Mouse (Mus musculus): ENCODE measurements around the gene Sft2d1. TPM values are rescaled to one million over a fixed set of nuclear protein-coding genes. Genes with fewer than 3 reads are reported as not detected.
"Not testable (repeated sequence)": the region's sequence is repeated elsewhere in the genome, so short reads cannot be mapped to it uniquely, and the experiment has no call there.

Sft2d1 gene
- polyA plus RNA-seq, 1 experiment from 2014 or later = 67.3 TPM

- Histone ChIP-seq H3K27ac (ENCODE audit: low read depth, low read length) (no peak overlapping the region), H3K4me1 (ENCODE audit: control insufficient read depth, insufficient read depth, low read length) (peaks cover 10% of the 10 kb centered on the region), H3K36me3 (ENCODE audit: control insufficient read depth, insufficient read depth, low read length) (no peaks in the 10 kb centered on the region), H3K27me3 (ENCODE audit: control insufficient read depth, insufficient read depth, low read length) (no peaks in the 10 kb centered on the region), H3K9ac (ENCODE audit: low read length) (no peak overlapping the region), H3K4me3 (ENCODE audit: low read depth, low read length) (no peak overlapping the region), H3K4me2 (ENCODE audit: low read depth) (no peak overlapping the region), H3K9me3 (ENCODE audit: control insufficient read depth, low read length) (no peaks in the 10 kb centered on the region)
- DNase-seq (ENCODE audit: low spot score) = no peak
- WGBS = 89% methylated on average over 3 of the region's 3 CpGs
- ATAC-seq (ENCODE audit: insufficient read depth, low FRiP score, low TSS enrichment) = no peak
Measured at GRCm38 (mm10) chr17:8313976-8314375, 3.1 kb downstream of the Sft2d1 start.

- DNase-seq (ENCODE audit: low spot score) = no peak
- Histone ChIP-seq H3K27ac (ENCODE audit: low read depth, low read length) (no peak overlapping the region), H3K4me3 (ENCODE audit: low read depth, low read length) (no peak overlapping the region), H3K9me3 (ENCODE audit: control insufficient read depth, low read length) (no peaks in the 10 kb centered on the region), H3K9ac (ENCODE audit: low read length) (no peak overlapping the region), H3K4me2 (ENCODE audit: low read depth) (no peak overlapping the region), H3K4me1 (ENCODE audit: control insufficient read depth, insufficient read depth, low read length) (peaks cover 10% of the 10 kb centered on the region), H3K27me3 (ENCODE audit: control insufficient read depth, insufficient read depth, low read length) (no peaks in the 10 kb centered on the region), H3K36me3 (ENCODE audit: control insufficient read depth, insufficient read depth, low read length) (no peaks in the 10 kb centered on the region)
- 78% methylated on average over 1 of the region's 1 CpGs for WGBS
- no peak for ATAC-seq (ENCODE audit: insufficient read depth, low FRiP score, low TSS enrichment)
Measured at GRCm38 (mm10) chr17:8316251-8316650, 5.3 kb downstream of the Sft2d1 start.

- ATAC-seq (ENCODE audit: insufficient read depth, low FRiP score, low TSS enrichment); H3K27me3 ChIP-seq (ENCODE audit: control insufficient read depth, insufficient read depth, low read length); H3K4me3 ChIP-seq (ENCODE audit: low read depth, low read length); H3K4me2 ChIP-seq (ENCODE audit: low read depth); H3K9ac ChIP-seq (ENCODE audit: low read length); H3K4me1 ChIP-seq (ENCODE audit: control insufficient read depth, insufficient read depth, low read length); H3K27ac ChIP-seq (ENCODE audit: low read depth, low read length); H3K9me3 ChIP-seq (ENCODE audit: control insufficient read depth, low read length); DNase-seq (ENCODE audit: low spot score); H3K36me3 ChIP-seq (ENCODE audit: control insufficient read depth, insufficient read depth, low read length): not testable (repeated sequence)
- 88% methylated on average over 10 of the region's 11 CpGs for WGBS
Measured at GRCm38 (mm10) chr17:8326877-8327276, 16.0 kb downstream of the Sft2d1 start.

- DNase-seq (ENCODE audit: low spot score) = no peak
- WGBS = 65% methylated on average over 7 of the region's 7 CpGs
- no peak overlapping the region for H3K27ac ChIP-seq (ENCODE audit: low read depth, low read length)
Measured at GRCm38 (mm10) chr17:8328511-8329174, 17.7 kb downstream of the Sft2d1 start.

GRCm38 (mm10) chr17:8330602-8331001 is 19.7 kb downstream of the Sft2d1 start:
- ATAC-seq (ENCODE audit: insufficient read depth, low FRiP score, low TSS enrichment) = no peak
- H3K27ac ChIP-seq (ENCODE audit: low read depth, low read length) = no peak overlapping the region
- peaks cover 5% of the 10 kb centered on the region; the same call in 1 of the 2 replicates for H3K36me3 ChIP-seq (ENCODE audit: control insufficient read depth, insufficient read depth, low read length)
- no peaks in the 10 kb centered on the region for H3K27me3 ChIP-seq (ENCODE audit: control insufficient read depth, insufficient read depth, low read length)
- no peak overlapping the region for H3K9ac ChIP-seq (ENCODE audit: low read length)
- H3K4me3 ChIP-seq (ENCODE audit: low read depth, low read length) = no peak overlapping the region
- no peak for DNase-seq (ENCODE audit: low spot score)
- H3K9me3 ChIP-seq (ENCODE audit: control insufficient read depth, low read length) = no peaks in the 10 kb centered on the region
- no peaks in the 10 kb centered on the region for H3K4me1 ChIP-seq (ENCODE audit: control insufficient read depth, insufficient read depth, low read length)
- no peak overlapping the region for H3K4me2 ChIP-seq (ENCODE audit: low read depth)
- WGBS = 77% methylated on average over 5 of the region's 5 CpGs

More at GRCm38 (mm10) chr17:8328511-8329174, 17.7 kb downstream of the Sft2d1 start:
- ATAC-seq (ENCODE audit: insufficient read depth, low FRiP score, low TSS enrichment) = no peak
- Histone ChIP-seq H3K9ac (ENCODE audit: low read length) (no peak overlapping the region), H3K4me1 (ENCODE audit: control insufficient read depth, insufficient read depth, low read length) (no peaks in the 10 kb centered on the region), H3K9me3 (ENCODE audit: control insufficient read depth, low read length) (no peaks in the 10 kb centered on the region), H3K27me3 (ENCODE audit: control insufficient read depth, insufficient read depth, low read length) (no peaks in the 10 kb centered on the region), H3K36me3 (ENCODE audit: control insufficient read depth, insufficient read depth, low read length) (peaks cover 7% of the 10 kb centered on the region; the same call in 1 of the 2 replicates), H3K4me2 (ENCODE audit: low read depth) (no peak overlapping the region), H3K4me3 (ENCODE audit: low read depth, low read length) (no peak overlapping the region)

GRCm38 (mm10) chr17:8337159-8337558 is 26.3 kb downstream of the Sft2d1 start, which contains the start of gene Prr18:
Gene Prr18, plus strand, starts transcription at chr17:8337459.
- H3K9ac ChIP-seq (ENCODE audit: low read length); H3K27ac ChIP-seq (ENCODE audit: low read depth, low read length); H3K4me3 ChIP-seq (ENCODE audit: low read depth, low read length); H3K36me3 ChIP-seq (ENCODE audit: control insufficient read depth, insufficient read depth, low read length); ATAC-seq (ENCODE audit: insufficient read depth, low FRiP score, low TSS enrichment); DNase-seq (ENCODE audit: low spot score); H3K9me3 ChIP-seq (ENCODE audit: control insufficient read depth, low read length); H3K4me2 ChIP-seq (ENCODE audit: low read depth): not testable (repeated sequence)
- Histone ChIP-seq H3K27me3 (ENCODE audit: control insufficient read depth, insufficient read depth, low read length) (peaks cover 36% of the 10 kb centered on the region), H3K4me1 (ENCODE audit: control insufficient read depth, insufficient read depth, low read length) (peaks cover 10% of the 10 kb centered on the region)
- WGBS = no CpG with 5 or more reads among the region's 5 CpGs

GRCm38 (mm10) chr17:8339666-8340374 is 28.9 kb downstream of the Sft2d1 start:
- H3K36me3 ChIP-seq (ENCODE audit: control insufficient read depth, insufficient read depth, low read length) = no peaks in the 10 kb centered on the region
- peaks cover 10% of the 10 kb centered on the region for H3K4me1 ChIP-seq (ENCODE audit: control insufficient read depth, insufficient read depth, low read length)
- no peaks in the 10 kb centered on the region for H3K9me3 ChIP-seq (ENCODE audit: control insufficient read depth, low read length)
- DNase-seq (ENCODE audit: low spot score) (peak; percentile 11), ATAC-seq (ENCODE audit: insufficient read depth, low FRiP score, low TSS enrichment) (no peak)
- H3K4me2 ChIP-seq (ENCODE audit: low read depth) = peak overlapping the region; percentile 92
- peak overlapping the region; percentile 50 for H3K4me3 ChIP-seq (ENCODE audit: low read depth, low read length)
- peaks cover 42% of the 10 kb centered on the region for H3K27me3 ChIP-seq (ENCODE audit: control insufficient read depth, insufficient read depth, low read length)
- no peak overlapping the region for H3K27ac ChIP-seq (ENCODE audit: low read depth, low read length)
- H3K9ac ChIP-seq (ENCODE audit: low read length) = peak overlapping the region; percentile 75; the same call in 1 of the 2 replicates
- 29% methylated on average over 8 of the region's 8 CpGs for WGBS

GRCm38 (mm10) chr17:8340407-8341359 is 29.8 kb downstream of the Sft2d1 start:
- H3K36me3 ChIP-seq (ENCODE audit: control insufficient read depth, insufficient read depth, low read length) = no peaks in the 10 kb centered on the region
- 1% methylated on average over 49 of the region's 92 CpGs for WGBS
- peak overlapping the region; percentile 92 for H3K4me2 ChIP-seq (ENCODE audit: low read depth)
- no peaks in the 10 kb centered on the region for H3K9me3 ChIP-seq (ENCODE audit: control insufficient read depth, low read length)
- DNase-seq (ENCODE audit: low spot score) (peak; percentile 66), ATAC-seq (ENCODE audit: insufficient read depth, low FRiP score, low TSS enrichment) (peak; percentile 74)
- peaks cover 10% of the 10 kb centered on the region for H3K4me1 ChIP-seq (ENCODE audit: control insufficient read depth, insufficient read depth, low read length)
- H3K27me3 ChIP-seq (ENCODE audit: control insufficient read depth, insufficient read depth, low read length) = peaks cover 42% of the 10 kb centered on the region
- peak overlapping the region; percentile 75 for H3K9ac ChIP-seq (ENCODE audit: low read length)
- peak overlapping the region; percentile 50 for H3K4me3 ChIP-seq (ENCODE audit: low read depth, low read length)
- no peak overlapping the region for H3K27ac ChIP-seq (ENCODE audit: low read depth, low read length)

Data from neural tube, embryonic 11.5 days (tissue).